Mouse (Mus musculus): ENCODE measurements at regions not wholly inside any gene's neighbourhood (a gene's known extent, or its start where the extent isn't known, plus 50 kb on each side); places are given as distances from the start of the nearest gene placed in this dataset.
A peak's percentile ranks its signal among the peaks of the same experiment; 100 is the strongest.

GRCm38 (mm10) chr13:41694749-41695419 is 89.2 kb downstream of the Tmem170b start:
- DNase-seq = peak; percentile 23 to 29

- DNase-seq = no peak
Observed at GRCm38 (mm10) chr13:41696767-41697445, 91.2 kb downstream of the Tmem170b start.

- DNase-seq = no peak
Observed at GRCm38 (mm10) chr13:41701345-41701744, 95.6 kb downstream of the Tmem170b start.

GRCm38 (mm10) chr13:41701829-41702231 is 96.1 kb downstream of the Tmem170b start:
- no peak for DNase-seq

GRCm38 (mm10) chr13:41703196-41703595 is 97.5 kb downstream of the Tmem170b start:
- DNase-seq = no peak

- DNase-seq = peak; percentile 40 to 70
Observed at GRCm38 (mm10) chr13:41703618-41704017, 97.9 kb downstream of the Tmem170b start.

- DNase-seq = peak; percentile 23 to 39
Observed at GRCm38 (mm10) chr13:41704806-41705205, 99.1 kb downstream of the Tmem170b start.

- DNase-seq = peak in 1 of 2 experiments; percentile 15
Observed at GRCm38 (mm10) chr13:41705636-41706035, 99.9 kb downstream of the Tmem170b start.

GRCm38 (mm10) chr13:41707811-41708210 is 102.1 kb downstream of the Tmem170b start:
- DNase-seq = no peak

- no peak for DNase-seq
Observed at GRCm38 (mm10) chr13:41709071-41709470, 103.4 kb downstream of the Tmem170b start.

- DNase-seq = peak; percentile 83 to 96
Observed at GRCm38 (mm10) chr13:41709475-41710227, 103.9 kb downstream of the Tmem170b start.

GRCm38 (mm10) chr13:41712616-41713015 is 106.9 kb downstream of the Tmem170b start:
- DNase-seq = no peak

Data from heart, adult 18-20 months (tissue).